Mouse (Mus musculus) monocyte, adult 59 days (primary cell): ENCODE results near the gene Tmem110. TPM values are rescaled to one million over a fixed set of nuclear protein-coding genes. Genes with fewer than 3 reads are reported as not detected.

Experiments
- total RNA-seq, 2 experiments: library from RNA; stranded (reverse); gene quantifications; one replicate each; pipeline ENCODE4 v1.2.4; 2023

The Tmem110 gene
- 10 to 100 TPM; 33.2 to 34.0 TPM for total RNA-seq

GRCm38 (mm10) chr14:30825476-30826131 lies at the start of gene Tmem110:
Gene Tmem110, plus strand, starts transcription at chr14:30825590.

DNA sequence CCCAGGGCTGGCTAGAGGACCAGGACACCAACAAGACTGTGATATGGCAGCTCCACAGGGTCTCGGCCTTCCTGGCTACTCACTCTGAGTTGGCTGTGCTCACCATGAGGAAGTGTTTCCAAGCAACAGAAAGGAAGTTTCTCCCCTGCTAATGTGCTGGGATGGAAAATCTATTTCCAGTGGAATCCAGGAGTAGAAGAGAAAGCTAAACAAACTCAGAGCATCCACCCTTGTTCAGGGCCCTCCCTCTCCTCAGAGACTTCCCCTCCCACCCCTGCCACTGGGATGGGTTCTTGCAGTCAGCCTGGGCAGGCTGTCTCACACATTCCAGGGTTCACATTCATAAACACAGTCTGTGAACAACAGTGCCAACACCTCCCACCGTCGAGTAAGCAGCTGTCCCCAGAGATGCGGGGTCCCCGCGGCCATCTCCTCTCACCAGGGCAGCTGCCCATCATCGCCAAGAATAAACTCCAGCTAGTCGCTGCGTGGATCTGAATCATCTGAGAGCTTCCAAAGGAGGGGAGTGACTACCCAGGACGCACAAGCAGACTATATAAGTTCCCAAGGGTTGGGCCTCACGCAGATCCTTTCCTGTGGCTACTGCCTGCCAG lies 53.7 kb downstream of the Tmem110 start, which contains the start of gene Mustn1:
Mustn1 (plus strand) TSS at position 243 of the 614 bp plus-strand sequence.

DNA sequence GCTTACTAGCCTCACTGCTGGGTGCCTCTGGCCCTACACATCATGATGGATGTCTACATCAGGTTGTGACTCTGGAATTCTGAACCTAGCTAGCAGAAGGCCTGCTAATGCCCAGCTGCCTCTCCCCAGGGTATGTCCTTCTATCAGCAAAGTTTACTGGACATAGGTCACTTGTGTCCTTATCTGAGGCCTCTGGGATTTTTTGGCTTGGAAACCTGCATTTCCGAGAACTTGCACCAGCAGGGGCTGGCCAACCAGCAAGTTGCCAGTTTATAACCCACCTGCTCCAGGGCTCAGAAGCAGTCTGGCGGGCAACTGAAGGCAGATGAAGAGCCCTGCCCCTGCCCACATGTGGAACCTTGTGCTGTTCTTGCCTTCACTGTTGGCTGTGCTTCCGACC lies 60.8 kb downstream of the Tmem110 start, which contains the start of gene Itih4:
Itih4 (plus strand) TSS at position 273 of the 400 bp plus-strand sequence.

GRCm38 (mm10) chr14:30923375-30924105 lies 98.2 kb downstream of the Tmem110 start, which contains the start of gene Itih3:
Gene Itih3, minus strand, starts transcription at chr14:30923760.

Other genes starting within 250 kb of the Tmem110 start
- gene Prkcd, start 199.4 kb upstream of the Tmem110 start, total RNA-seq: 1,000 to 10,000 TPM; 1,406 to 1,498 TPM
- 10 to 100 TPM; 13.3 to 14.1 TPM for gene Rft1, start 171.2 kb upstream of the Tmem110 start, total RNA-seq
- gene Sfmbt1, start 110.7 kb upstream of the Tmem110 start, total RNA-seq: 10 to 100 TPM; 10.6 to 11.7 TPM
- 1 to 10 TPM; 3.3 to 3.7 TPM for gene Mustn1, start 53.6 kb downstream of the Tmem110 start, total RNA-seq
- gene Itih4, start 60.9 kb downstream of the Tmem110 start, total RNA-seq: under 1 TPM in 1 of 2 experiments, not detected in 1; 0.16 TPM
- gene Itih3, start 98.2 kb downstream of the Tmem110 start, total RNA-seq: not detected
- gene Itih1, start 117.7 kb downstream of the Tmem110 start, total RNA-seq: not detected
- 1 to 10 TPM; 6.9 to 7.4 TPM for gene Nek4, start 125.8 kb downstream of the Tmem110 start, total RNA-seq
- gene Glt8d1, start 175.8 kb downstream of the Tmem110 start, total RNA-seq: 10 to 100 TPM; 25.2 to 28.1 TPM
- gene Spcs1, start 176.1 kb downstream of the Tmem110 start, total RNA-seq: 100 to 1,000 TPM; 100 to 102 TPM
- gene Pbrm1, start 193.5 kb downstream of the Tmem110 start, total RNA-seq: 10 to 100 TPM; 58.5 to 59.8 TPM
- gene Gnl3, start 193.6 kb downstream of the Tmem110 start, total RNA-seq: 100 to 1,000 TPM; 136 to 157 TPM